ENCODE assay signal across 11 mouse cellular contexts in genomic region chr4:83090691-83091448, GRCm38 (mm10). TPM values are rescaled to one million over a fixed set of nuclear protein-coding genes. Genes with fewer than 3 reads are reported as not detected.
DNase-seq lines count a peak whose midpoint lies in the region; ATAC-seq and TF ChIP-seq lines count a peak whose summit lies in the region.
"Had no signal": no experiment of that assay in that cellular context is flagged by ENCODE, and none has a peak within 500 bp of the region (broad histone marks: within the 10 kb centered on the region; RNA-seq: fewer than 3 reads in every experiment).

No protein-coding gene starts in this region.

- WGBS in liver, adult 2 months: 61% methylated on average over 6 of the region's 6 CpGs
- WGBS in liver, embryonic 12.5 days (ENCODE audit: insufficient replicate concordance): 50% methylated on average over 6 of the region's 6 CpGs
- 31% methylated on average over 6 of the region's 6 CpGs for WGBS in heart, embryonic 15.5 days
- WGBS in hindbrain, embryonic 11.5 days: 77% methylated on average over 6 of the region's 6 CpGs

- H3K9ac ChIP-seq in liver, adult 2 months (ENCODE audit: low read depth, low read length): no peak overlapping the region
- no peak overlapping the region for H3K9ac ChIP-seq in liver, embryonic 12.5 days
- H3K9ac ChIP-seq in heart, embryonic 15.5 days: no peak overlapping the region
- no peak overlapping the region for H3K9ac ChIP-seq in hindbrain, embryonic 11.5 days (ENCODE audit: low read depth, low read length)

- H3K4me1 ChIP-seq in liver, adult 2 months (ENCODE audit: control insufficient read depth, insufficient read depth, low read length): no peaks in the 10 kb centered on the region
- H3K4me1 ChIP-seq in liver, embryonic 12.5 days: no peaks in the 10 kb centered on the region
- peaks cover 11% of the 10 kb centered on the region; the same call in 1 of the 2 replicates for H3K4me1 ChIP-seq in heart, embryonic 15.5 days (replicated peaks)
- H3K4me1 ChIP-seq in hindbrain, embryonic 11.5 days (replicated peaks; ENCODE audit: control insufficient read depth, insufficient read depth, low read length): no peaks in the 10 kb centered on the region

- no peak overlapping the region for H3K4me2 ChIP-seq in liver, embryonic 12.5 days
- no peak overlapping the region for H3K4me2 ChIP-seq in heart, embryonic 15.5 days
- no peak overlapping the region for H3K4me2 ChIP-seq in hindbrain, embryonic 11.5 days (replicated peaks; ENCODE audit: low read depth, low read length)

- H3K36me3 ChIP-seq in liver, adult 2 months (ENCODE audit: control insufficient read depth, insufficient read depth, low read length): no peaks in the 10 kb centered on the region
- H3K36me3 ChIP-seq in liver, embryonic 12.5 days: no peaks in the 10 kb centered on the region
- no peaks in the 10 kb centered on the region for H3K36me3 ChIP-seq in heart, embryonic 15.5 days
- no peaks in the 10 kb centered on the region for H3K36me3 ChIP-seq in hindbrain, embryonic 11.5 days (ENCODE audit: control insufficient read depth, insufficient read depth, low read length)

- H3K27ac ChIP-seq in liver, adult 2 months (replicated peaks; ENCODE audit: insufficient read depth, low read depth, low read length): no peak overlapping the region
- H3K27ac ChIP-seq in liver, embryonic 12.5 days: no peak overlapping the region
- peak overlapping the region; percentile 54 for H3K27ac ChIP-seq in heart, embryonic 15.5 days
- H3K27ac ChIP-seq in hindbrain, embryonic 11.5 days (ENCODE audit: low read depth, low read length): no peak overlapping the region
- H3K27ac ChIP-seq: layer of hippocampus, adult 2 months had no signal

- no peak for ATAC-seq in liver, embryonic 12.5 days
- peak; percentile 70; the same call in 1 of the 2 replicates for ATAC-seq in heart, embryonic 15.5 days (replicated peaks; ENCODE audit: insufficient number of reproducible peaks, insufficient read depth, low FRiP score, low read depth)
- no peak for ATAC-seq in hindbrain, embryonic 11.5 days (ENCODE audit: low FRiP score)
- no peak for ATAC-seq in erythroid progenitor cell, adult 5-6 weeks (replicated peaks; ENCODE audit: low FRiP score, poor library complexity, severe bottlenecking)

- no peaks in the 10 kb centered on the region for H3K9me3 ChIP-seq in liver, embryonic 12.5 days (replicated peaks)
- H3K9me3 ChIP-seq in heart, embryonic 15.5 days (replicated peaks): no peaks in the 10 kb centered on the region
- H3K9me3 ChIP-seq in hindbrain, embryonic 11.5 days (ENCODE audit: control insufficient read depth, low read length): no peaks in the 10 kb centered on the region

- TF ChIP-seq POLR2A in liver, adult 2 months (IDR thresholded peaks at IDR 0.05; ENCODE audit: extremely low read depth, insufficient read depth, low read length): no peak

- H3K4me3 ChIP-seq in liver, adult 2 months (ENCODE audit: insufficient read depth, low read depth, low read length): no peak overlapping the region
- no peak overlapping the region for H3K4me3 ChIP-seq in liver, embryonic 12.5 days
- no peak overlapping the region for H3K4me3 ChIP-seq in heart, embryonic 15.5 days
- no peak overlapping the region for H3K4me3 ChIP-seq in hindbrain, embryonic 11.5 days (ENCODE audit: low read depth, low read length)
- H3K4me3 ChIP-seq: layer of hippocampus, adult 2 months had no signal

- no peaks in the 10 kb centered on the region for H3K27me3 ChIP-seq in liver, adult 2 months (ENCODE audit: control insufficient read depth, insufficient read depth, low read length)
- H3K27me3 ChIP-seq in liver, embryonic 12.5 days (replicated peaks): no peaks in the 10 kb centered on the region
- no peaks in the 10 kb centered on the region for H3K27me3 ChIP-seq in heart, embryonic 15.5 days
- no peaks in the 10 kb centered on the region for H3K27me3 ChIP-seq in hindbrain, embryonic 11.5 days (ENCODE audit: control insufficient read depth, insufficient read depth, low read length)

- no peak for TF ChIP-seq CTCF in liver, adult 2 months (IDR thresholded peaks at IDR 0.05; ENCODE audit: low read depth, low read length)

- no peaks in the 10 kb centered on the region for H3K79me2 ChIP-seq in liver, adult 2 months (ENCODE audit: control insufficient read depth, insufficient read depth, low read length)

- peak; percentile 12 for DNase-seq in liver, adult 2 months (ENCODE audit: extremely low read depth, low read depth, low spot score)
- DNase-seq in NIH3T3 (ENCODE audit: low read depth): peak; percentile 49
- DNase-seq in adrenal gland, postnatal 25 days: peak; percentile 25
- no peak for DNase-seq in hindbrain, embryonic 11.5 days (ENCODE audit: low spot score)
- DNase-seq: embryo, embryonic 11 days; thymus, adult 2 months had no signal

RNA-seq across cellular contexts. Expression of gene Frem1, which starts 38.7 kb away (rescaled TPM):
- total RNA-seq in liver, adult 2 months (2014; rRNA removed): 0.60 and 0.65 TPM in 2 replicates
- 0.21 and 0.31 TPM in 2 replicates for polyA plus RNA-seq in liver, adult 2 months (2012; rRNA removed)
- 1.7 and 1.9 TPM in 2 replicates for polyA plus RNA-seq in liver, embryonic 12.5 days (2016; fragmentation: Nextera tagmentation; extraction: Ambion mirVana)
- 0.95 and 1.6 TPM in 2 replicates for total RNA-seq in adrenal gland, postnatal 25 days (2021)
- polyA plus RNA-seq in heart, embryonic 15.5 days (2015; fragmentation: Nextera tagmentation; extraction: Ambion mirVana): 3.5 and 4.4 TPM in 2 replicates
- polyA plus RNA-seq in hindbrain, embryonic 11.5 days (2014; fragmentation: Nextera tagmentation; extraction: Ambion mirVana): 5.3 and 6.4 TPM in 2 replicates
- not detected in 2 replicates for total RNA-seq in erythroid progenitor cell, adult 5-6 weeks (2015; ENCODE audit: low replicate concordance)
- total RNA-seq in erythroid progenitor cell, adult 5-6 weeks (2017; ENCODE audit: low replicate concordance): not detected in 2 replicates
- total RNA-seq: neutrophil, adult 5-6 weeks had no signal
